Mouse (Mus musculus): ENCODE data around the gene Nck2. TPM values are rescaled to one million over a fixed set of nuclear protein-coding genes. Genes with fewer than 3 reads are reported as not detected.

The Nck2 gene
- polyA plus RNA-seq, 1 experiment, result 19.1 TPM

- Histone ChIP-seq H3K36me3 (ENCODE audit: control insufficient read depth, insufficient read depth, low read length) (no peaks in the 10 kb centered on the region), H3K27me3 (replicated peaks; ENCODE audit: control insufficient read depth, insufficient read depth, low read length) (no peaks in the 10 kb centered on the region), H3K4me3 (ENCODE audit: insufficient read depth, low read depth, low read length) (no peak overlapping the region), H3K27ac (ENCODE audit: insufficient read depth, low read depth, low read length) (no peak overlapping the region), H3K4me1 (ENCODE audit: control insufficient read depth, insufficient read depth, low read length) (no peaks in the 10 kb centered on the region)
- WGBS, result 86% methylated on average over 3 of the region's 3 CpGs
- no peak for TF ChIP-seq POLR2A (IDR thresholded peaks at IDR 0.05; ENCODE audit: low read depth, low read length)
- no peak for TF ChIP-seq CTCF (conservative IDR thresholded peaks at IDR 0.05; ENCODE audit: insufficient read depth, insufficient read length, low read depth, low read length)
- no peak for DNase-seq
These were observed 43.7 kb upstream of the Nck2 start for GRCm38 (mm10) chr1:43400655-43401054.

GRCm38 (mm10) chr1:43403341-43403740, 41.0 kb upstream of the Nck2 start:
- Histone ChIP-seq H3K4me3 (ENCODE audit: insufficient read depth, low read depth, low read length) (no peak overlapping the region), H3K4me1 (ENCODE audit: control insufficient read depth, insufficient read depth, low read length) (no peaks in the 10 kb centered on the region), H3K27me3 (replicated peaks; ENCODE audit: control insufficient read depth, insufficient read depth, low read length) (no peaks in the 10 kb centered on the region), H3K36me3 (ENCODE audit: control insufficient read depth, insufficient read depth, low read length) (no peaks in the 10 kb centered on the region), H3K27ac (ENCODE audit: insufficient read depth, low read depth, low read length) (no peak overlapping the region)
- no peak for TF ChIP-seq CTCF (conservative IDR thresholded peaks at IDR 0.05; ENCODE audit: insufficient read depth, insufficient read length, low read depth, low read length)
- TF ChIP-seq POLR2A (IDR thresholded peaks at IDR 0.05; ENCODE audit: low read depth, low read length), result no peak
- DNase-seq, result peak; percentile 5

- no peak overlapping the region for H3K27ac ChIP-seq (ENCODE audit: insufficient read depth, low read depth, low read length)
- DNase-seq, result no peak
- no peaks in the 10 kb centered on the region for H3K36me3 ChIP-seq (ENCODE audit: control insufficient read depth, insufficient read depth, low read length)
- 46% methylated on average over 9 of the region's 9 CpGs for WGBS
- no peak overlapping the region for H3K4me3 ChIP-seq (ENCODE audit: insufficient read depth, low read depth, low read length)
- no peaks in the 10 kb centered on the region for H3K27me3 ChIP-seq (replicated peaks; ENCODE audit: control insufficient read depth, insufficient read depth, low read length)
- no peak for TF ChIP-seq CTCF (conservative IDR thresholded peaks at IDR 0.05; ENCODE audit: insufficient read depth, insufficient read length, low read depth, low read length)
- H3K4me1 ChIP-seq (ENCODE audit: control insufficient read depth, insufficient read depth, low read length), result no peaks in the 10 kb centered on the region
These were observed 39.4 kb upstream of the Nck2 start for GRCm38 (mm10) chr1:43404693-43405678.

GRCm38 (mm10) chr1:43409019-43409418, 35.4 kb upstream of the Nck2 start:
- WGBS, result 75% methylated on average over 4 of the region's 4 CpGs
- Histone ChIP-seq H3K27ac (ENCODE audit: insufficient read depth, low read depth, low read length) (no peak overlapping the region), H3K36me3 (ENCODE audit: control insufficient read depth, insufficient read depth, low read length) (no peaks in the 10 kb centered on the region), H3K4me3 (ENCODE audit: insufficient read depth, low read depth, low read length) (no peak overlapping the region), H3K4me1 (ENCODE audit: control insufficient read depth, insufficient read depth, low read length) (no peaks in the 10 kb centered on the region), H3K27me3 (replicated peaks; ENCODE audit: control insufficient read depth, insufficient read depth, low read length) (no peaks in the 10 kb centered on the region)
- no peak for DNase-seq
- TF ChIP-seq POLR2A (IDR thresholded peaks at IDR 0.05; ENCODE audit: low read depth, low read length) (no peak), CTCF (conservative IDR thresholded peaks at IDR 0.05; ENCODE audit: insufficient read depth, insufficient read length, low read depth, low read length) (no peak)

GRCm38 (mm10) chr1:43412825-43413224, 31.6 kb upstream of the Nck2 start:
- no peaks in the 10 kb centered on the region for H3K27me3 ChIP-seq (replicated peaks; ENCODE audit: control insufficient read depth, insufficient read depth, low read length)
- DNase-seq, result no peak
- no peak overlapping the region for H3K4me3 ChIP-seq (ENCODE audit: insufficient read depth, low read depth, low read length)
- TF ChIP-seq CTCF (conservative IDR thresholded peaks at IDR 0.05; ENCODE audit: insufficient read depth, insufficient read length, low read depth, low read length) (no peak), POLR2A (IDR thresholded peaks at IDR 0.05; ENCODE audit: low read depth, low read length) (no peak)
- no peaks in the 10 kb centered on the region for H3K36me3 ChIP-seq (ENCODE audit: control insufficient read depth, insufficient read depth, low read length)
- WGBS, result 91% methylated on average over 3 of the region's 3 CpGs
- H3K27ac ChIP-seq (ENCODE audit: insufficient read depth, low read depth, low read length), result no peak overlapping the region
- H3K4me1 ChIP-seq (ENCODE audit: control insufficient read depth, insufficient read depth, low read length), result no peaks in the 10 kb centered on the region

- Histone ChIP-seq H3K4me1 (ENCODE audit: control insufficient read depth, insufficient read depth, low read length) (no peaks in the 10 kb centered on the region), H3K36me3 (ENCODE audit: control insufficient read depth, insufficient read depth, low read length) (no peaks in the 10 kb centered on the region), H3K4me3 (ENCODE audit: insufficient read depth, low read depth, low read length) (no peak overlapping the region), H3K27ac (ENCODE audit: insufficient read depth, low read depth, low read length) (no peak overlapping the region), H3K27me3 (replicated peaks; ENCODE audit: control insufficient read depth, insufficient read depth, low read length) (no peaks in the 10 kb centered on the region)
- DNase-seq, result no peak
- TF ChIP-seq POLR2A (IDR thresholded peaks at IDR 0.05; ENCODE audit: low read depth, low read length) (no peak), CTCF (conservative IDR thresholded peaks at IDR 0.05; ENCODE audit: insufficient read depth, insufficient read length, low read depth, low read length) (no peak)
- 62% methylated on average over 3 of the region's 3 CpGs for WGBS
These were observed 31.1 kb upstream of the Nck2 start for GRCm38 (mm10) chr1:43413298-43413697.

GRCm38 (mm10) chr1:43413749-43414148, 30.6 kb upstream of the Nck2 start:
- TF ChIP-seq CTCF (conservative IDR thresholded peaks at IDR 0.05; ENCODE audit: insufficient read depth, insufficient read length, low read depth, low read length) (no peak), POLR2A (IDR thresholded peaks at IDR 0.05; ENCODE audit: low read depth, low read length) (no peak)
- H3K36me3 ChIP-seq (ENCODE audit: control insufficient read depth, insufficient read depth, low read length), result no peaks in the 10 kb centered on the region
- no peaks in the 10 kb centered on the region for H3K4me1 ChIP-seq (ENCODE audit: control insufficient read depth, insufficient read depth, low read length)
- H3K27me3 ChIP-seq (replicated peaks; ENCODE audit: control insufficient read depth, insufficient read depth, low read length), result no peaks in the 10 kb centered on the region
- WGBS, result 91% methylated on average over 4 of the region's 4 CpGs
- H3K27ac ChIP-seq (ENCODE audit: insufficient read depth, low read depth, low read length), result no peak overlapping the region
- no peak for DNase-seq
- H3K4me3 ChIP-seq (ENCODE audit: insufficient read depth, low read depth, low read length), result no peak overlapping the region

All from kidney, adult 2 months (tissue).